Mouse (Mus musculus) MEL (cell line): ENCODE results near the gene Aes. TPM values are rescaled to one million over a fixed set of nuclear protein-coding genes. Genes with fewer than 3 reads are reported as not detected.
A peak's percentile ranks its signal among the peaks of the same experiment; 100 is the strongest.

ENCODE experiments used
- DNase-seq: peaks from one replicate; pipeline ENCODE4 v3.0.0; 2011; ENCODE audit warnings: low read depth, low spot score
- H3K27ac ChIP-seq: 2 replicates; pipeline ENCODE4 v1.5.1; 2012; ENCODE audit warnings: low read depth, mild to moderate bottlenecking, control low read depth, low read length, moderate library complexity; ENCODE audit not compliant: control insufficient read depth
- H3K27me3 ChIP-seq, 2 experiments: fragments of 150-350 bp in 1 of 2; sonication (generic) in 1 of 2; 2 replicates each; pipeline ENCODE4 v1.6.1; 2012; ENCODE audit warnings: low read length in 2 of 2, mild to moderate bottlenecking in 2 of 2, improper control_type of control experiment in 1 of 2, moderate library complexity in 1 of 2; ENCODE audit not compliant: insufficient read depth in 2 of 2, control insufficient read depth in 1 of 2
- H3K36me3 ChIP-seq, 2 experiments: 2 replicates each; pipeline ENCODE4 v1.6.1; 2012 to 2014; ENCODE audit warnings: low read length in 2 of 2, improper control_type of control experiment in 1 of 2, inconsistent platforms in 1 of 2, mild to moderate bottlenecking in 1 of 2; ENCODE audit not compliant: insufficient read depth in 2 of 2, control insufficient read depth in 1 of 2
- H3K4me1 ChIP-seq, 2 experiments: fragments of 150-350 bp in 1 of 2; sonication (generic) in 1 of 2; 2 replicates each; pipeline ENCODE4 v1.6.1; 2012; ENCODE audit warnings: low read length in 2 of 2, improper control_type of control experiment in 1 of 2, mild to moderate bottlenecking in 1 of 2; ENCODE audit not compliant: insufficient read depth in 2 of 2, control insufficient read depth in 1 of 2
- H3K4me3 ChIP-seq, 2 experiments: fragments of 150-350 bp in 1 of 2; sonication (generic) in 1 of 2; 2 replicates each; pipeline ENCODE4 v1.5.1; 2012; ENCODE audit warnings: low read depth in 2 of 2, low read length in 2 of 2, mild to moderate bottlenecking in 2 of 2, moderate library complexity in 2 of 2, control low read depth in 1 of 2, improper control_type of control experiment in 1 of 2; ENCODE audit not compliant: control insufficient read depth in 1 of 2, insufficient read depth in 1 of 2
- H3K79me2 ChIP-seq: 2 replicates; pipeline ENCODE4 v1.6.1; 2012; ENCODE audit warnings: mild to moderate bottlenecking, low read length, moderate library complexity; ENCODE audit not compliant: control insufficient read depth, poor library complexity, insufficient read depth
- H3K9ac ChIP-seq: 2 replicates; pipeline ENCODE4 v1.6.1; 2012; ENCODE audit warnings: low read depth, mild to moderate bottlenecking, control low read depth, low read length, moderate library complexity; ENCODE audit not compliant: control insufficient read depth, poor library complexity, severe bottlenecking
- H3K9me3 ChIP-seq: fragments of 150-350 bp; sonication (generic); replicated peaks from 2 replicates; pipeline ENCODE4 v1.6.1; 2012; ENCODE audit warnings: mild to moderate bottlenecking, low read length, improper control_type of control experiment, moderate library complexity; ENCODE audit not compliant: insufficient read depth
- BHLHE40 ChIP-seq: IDR thresholded peaks from 2 replicates; pipeline ENCODE4 v1.6.1; 2012; ENCODE audit warnings: low read depth, mild to moderate bottlenecking, inconsistent platforms, low read length, improper control_type of control experiment, borderline replicate concordance
- CHD1 ChIP-seq: IDR thresholded peaks from 2 replicates; pipeline ENCODE4 v1.6.1; 2012; ENCODE audit warnings: low read depth, mild to moderate bottlenecking, inconsistent platforms, low read length, improper control_type of control experiment
- CTCF ChIP-seq, 3 experiments: IDR thresholded peaks in 2 of 3; conservative IDR thresholded peaks in 1 of 3; 2 replicates each; pipeline ENCODE4 v1.5.1; 2011 to 2012; ENCODE audit warnings: low read length in 3 of 3, low read depth in 2 of 3, mild to moderate bottlenecking in 2 of 3, improper control_type of control experiment in 1 of 3, inconsistent platforms in 1 of 3, mixed read lengths in 1 of 3, moderate library complexity in 1 of 3; ENCODE audit not compliant: control insufficient read depth in 1 of 3, insufficient read depth in 1 of 3, poor library complexity in 1 of 3, severe bottlenecking in 1 of 3
- E2F4 ChIP-seq: IDR thresholded peaks from 2 replicates; pipeline ENCODE4 v1.6.1; 2011; ENCODE audit warnings: low read depth, low read length, improper control_type of control experiment, borderline replicate concordance
- ELF1 ChIP-seq: IDR thresholded peaks from 2 replicates; pipeline ENCODE4 v1.6.1; 2014; ENCODE audit warnings: low read depth, mild to moderate bottlenecking, inconsistent platforms, low read length, improper control_type of control experiment, moderate library complexity
- EP300 ChIP-seq, 2 experiments: IDR thresholded peaks; 2 replicates each; pipeline ENCODE4 v1.6.1; 2011; ENCODE audit warnings: improper control_type of control experiment in 2 of 2, low read length in 2 of 2, low read depth in 1 of 2, mild to moderate bottlenecking in 1 of 2
- GABPA ChIP-seq: IDR thresholded peaks from 2 replicates; pipeline ENCODE4 v1.6.1; 2012; ENCODE audit warnings: low read depth, mild to moderate bottlenecking, inconsistent platforms, low read length, improper control_type of control experiment, moderate library complexity
- KAT2A ChIP-seq: conservative IDR thresholded peaks from 2 replicates; pipeline ENCODE4 v1.6.1; 2012; ENCODE audit warnings: low read depth, low read length, improper control_type of control experiment, inconsistent platforms
- MAFK ChIP-seq: IDR thresholded peaks from 2 replicates; pipeline ENCODE4 v1.6.1; 2011; ENCODE audit warnings: low read depth, mild to moderate bottlenecking, low read length, improper control_type of control experiment, borderline replicate concordance
- MAX ChIP-seq: IDR thresholded peaks from 2 replicates; pipeline ENCODE4 v1.6.1; 2011; ENCODE audit warnings: low read length, improper control_type of control experiment
- MAZ ChIP-seq: IDR thresholded peaks from 2 replicates; pipeline ENCODE4 v1.6.1; 2012; ENCODE audit warnings: low read depth, mild to moderate bottlenecking, inconsistent platforms, low read length, improper control_type of control experiment
- MEF2A ChIP-seq: IDR thresholded peaks from 2 replicates; pipeline ENCODE4 v1.6.1; 2014; ENCODE audit warnings: low read depth, mild to moderate bottlenecking, inconsistent platforms, low read length, improper control_type of control experiment; ENCODE audit not compliant: poor library complexity, insufficient replicate concordance, severe bottlenecking; ENCODE audit errors: extremely low read depth
- MXI1 ChIP-seq: IDR thresholded peaks from 2 replicates; pipeline ENCODE4 v1.6.1; 2011; ENCODE audit warnings: mild to moderate bottlenecking, low read depth, low read length, improper control_type of control experiment
- MYC ChIP-seq: IDR thresholded peaks from 2 replicates; pipeline ENCODE4 v1.6.1; 2011; ENCODE audit warnings: low read depth, mild to moderate bottlenecking, low read length, improper control_type of control experiment, moderate library complexity
- NELFE ChIP-seq: IDR thresholded peaks from 2 replicates; pipeline ENCODE4 v1.6.1; 2011; ENCODE audit warnings: low read depth, low read length, improper control_type of control experiment
- POLR2A ChIP-seq, 2 experiments: IDR thresholded peaks; 2 replicates each; pipeline ENCODE4 v1.6.1; 2011 to 2012; ENCODE audit warnings: low read length in 2 of 2, mild to moderate bottlenecking in 2 of 2, control low read depth in 1 of 2, improper control_type of control experiment in 1 of 2, low read depth in 1 of 2, moderate library complexity in 1 of 2; ENCODE audit not compliant: control insufficient read depth in 1 of 2, insufficient read depth in 1 of 2, poor library complexity in 1 of 2
- POLR2AphosphoS2 ChIP-seq: IDR thresholded peaks from 2 replicates; pipeline ENCODE4 v1.6.1; 2011; ENCODE audit warnings: low read length, improper control_type of control experiment
- POLR2AphosphoS5 ChIP-seq: IDR thresholded peaks from 2 replicates; pipeline ENCODE4 v1.6.1; 2012; ENCODE audit warnings: low read depth, borderline replicate concordance, mild to moderate bottlenecking, inconsistent platforms, low read length, moderate library complexity, mixed read lengths
- RAD21 ChIP-seq: IDR thresholded peaks from 2 replicates; pipeline ENCODE4 v1.6.1; 2011; ENCODE audit warnings: mild to moderate bottlenecking, low read depth, low read length, improper control_type of control experiment
- RCOR1 ChIP-seq: IDR thresholded peaks from 2 replicates; pipeline ENCODE4 v1.6.1; 2012; ENCODE audit warnings: low read depth, mild to moderate bottlenecking, inconsistent platforms, low read length, improper control_type of control experiment
- SIN3A ChIP-seq: IDR thresholded peaks from 2 replicates; pipeline ENCODE4 v1.6.1; 2012; ENCODE audit warnings: low read length, improper control_type of control experiment, inconsistent platforms
- SMC3 ChIP-seq: IDR thresholded peaks from 2 replicates; pipeline ENCODE4 v1.6.1; 2011; ENCODE audit warnings: low read depth, low read length, improper control_type of control experiment
- TAL1 ChIP-seq: IDR thresholded peaks from 2 replicates; pipeline ENCODE4 v1.6.1; 2012; ENCODE audit warnings: mild to moderate bottlenecking, inconsistent platforms, low read length, moderate library complexity, mixed read lengths
- TBP ChIP-seq: IDR thresholded peaks from 2 replicates; pipeline ENCODE4 v1.8.0; 2011; ENCODE audit warnings: low read depth, low read length, improper control_type of control experiment
- UBTF ChIP-seq: IDR thresholded peaks from 2 replicates; pipeline ENCODE4 v1.6.1; 2012; ENCODE audit warnings: low read depth, mild to moderate bottlenecking, inconsistent platforms, low read length, improper control_type of control experiment, moderate library complexity, borderline replicate concordance; ENCODE audit not compliant: insufficient read depth
- USF1 ChIP-seq: IDR thresholded peaks from 2 replicates; pipeline ENCODE4 v1.6.1; 2014; ENCODE audit warnings: low read depth, mild to moderate bottlenecking, inconsistent platforms, low read length, improper control_type of control experiment, moderate library complexity
- ZNF384 ChIP-seq: IDR thresholded peaks from 2 replicates; pipeline ENCODE4 v1.6.1; 2012; ENCODE audit warnings: low read depth, mild to moderate bottlenecking, inconsistent platforms, low read length, improper control_type of control experiment
- polyA plus RNA-seq, 2 experiments: library from polyadenylated mRNA; stranded (reverse) in 1 of 2; unstranded in 1 of 2; fragments of >175 nt in 1 of 2; fragments of >200 nt in 1 of 2; gene quantifications; 2 replicates each; pipeline versions ENCODE4 v1.2.1 to v1.2.4; 2012; ENCODE audit warnings: low replicate concordance in 2 of 2, low read depth in 1 of 2; ENCODE audit not compliant: insufficient read length in 2 of 2, insufficient read depth in 1 of 2, missing spikeins in 1 of 2
- total RNA-seq: library from RNA; depleted of rRNA; stranded (reverse); fragments of 300-350 nt; gene quantifications from 2 replicates; pipeline ENCODE4 v1.2.3, GENCODE M21; 2012

Aes gene
- total and polyA plus RNA-seq, 3 experiments, result 197 to 355 TPM; not detected in 1

DNA sequence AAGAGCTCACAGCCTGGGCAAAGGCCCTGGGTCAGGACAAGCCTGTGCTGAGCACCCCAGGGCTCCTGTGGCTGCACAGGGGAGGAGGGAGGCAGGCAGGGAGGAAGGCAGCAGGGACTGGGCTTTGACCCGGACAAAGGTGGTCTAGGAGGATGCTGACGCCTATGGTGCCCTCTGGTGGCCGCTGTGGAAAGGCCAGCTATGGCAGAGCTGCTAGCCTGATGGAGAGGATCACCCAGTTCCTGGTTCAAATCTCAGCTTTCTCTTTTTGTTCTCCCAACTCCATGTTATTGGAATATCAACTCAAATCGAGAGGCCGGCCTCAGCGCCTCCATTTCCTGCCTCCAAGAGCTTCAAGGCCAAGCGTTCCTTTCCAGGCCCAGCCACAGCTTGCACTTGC lies 9.0 kb upstream of the Aes start:
- Histone ChIP-seq H3K9me3 (no peaks in the 10 kb centered on the region), H3K27me3 (no peaks in the 10 kb centered on the region), H3K27ac (no peak overlapping the region), H3K4me1 (peaks cover 12 to 21% of the 10 kb centered on the region in 2 experiments), H3K4me3 (no peak overlapping the region), H3K36me3 (peaks cover 0 to 11% of the 10 kb centered on the region in 2 experiments; a peak in 2 of 4 replicates), H3K79me2 (no peaks in the 10 kb centered on the region), H3K9ac (peak overlapping the region; percentile 26; the same call in 1 of the 2 replicates)
- TF ChIP-seq KAT2A, result no peak
- peak; percentile 30 for TF ChIP-seq RAD21
- no peak for TF ChIP-seq MEF2A
- TF ChIP-seq POLR2AphosphoS2, result no peak
- TF ChIP-seq CTCF (IDR thresholded peaks at IDR 0.05 in 2 of 3, conservative IDR thresholded peaks at IDR 0.05 in 1 of 3; ENCODE audit: control insufficient read depth in 1 of 3, insufficient read depth in 1 of 3, low read depth in 2 of 3, low read length in 3 of 3, poor library complexity in 1 of 3, severe bottlenecking in 1 of 3), result peak; percentile 86 to 96 (median 93)
- no peak for TF ChIP-seq NELFE
- TF ChIP-seq SMC3, result peak; percentile 65
- no peak for TF ChIP-seq TAL1
- no peak for TF ChIP-seq EP300 (IDR thresholded peaks at IDR 0.05; ENCODE audit: low read depth in 1 of 2, low read length in 2 of 2)
- TF ChIP-seq CHD1, result no peak
- TF ChIP-seq GABPA, result no peak
- TF ChIP-seq SIN3A, result no peak
- no peak for TF ChIP-seq MXI1
- TF ChIP-seq MAFK, result no peak
- TF ChIP-seq UBTF, result no peak
- peak; percentile 82 for DNase-seq

DNA sequence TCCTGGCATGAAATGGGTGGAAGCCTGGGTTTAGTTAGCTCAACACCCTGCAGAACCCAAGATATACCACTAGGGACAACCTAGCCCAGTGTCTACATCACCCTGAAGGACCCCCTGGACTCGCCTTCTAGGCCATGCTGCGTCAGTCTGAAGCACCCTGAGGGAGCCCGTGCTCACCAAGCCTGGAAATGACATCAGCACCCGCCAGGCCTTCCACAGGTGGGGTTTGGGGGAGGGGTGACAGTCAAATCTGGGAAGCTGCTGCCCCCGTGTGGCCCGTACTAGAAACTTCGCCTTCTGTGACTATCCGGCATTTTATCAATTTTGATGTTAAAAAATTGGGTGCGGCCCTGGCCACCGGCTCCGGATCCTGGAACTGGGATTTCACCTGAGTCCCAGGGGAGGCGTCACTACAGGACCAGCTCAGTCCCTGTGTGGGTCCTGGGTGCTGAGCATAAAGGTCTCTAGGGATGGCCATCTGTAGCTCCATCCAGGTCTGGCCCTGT lies 7.6 kb upstream of the Aes start:
- H3K9ac ChIP-seq, result peak overlapping the region; percentile 35
- peaks cover 0 to 7% of the 10 kb centered on the region in 2 experiments; a peak in 2 of 4 replicates for H3K36me3 ChIP-seq
- no peaks in the 10 kb centered on the region for H3K9me3 ChIP-seq
- no peaks in the 10 kb centered on the region for H3K79me2 ChIP-seq
- no peaks in the 10 kb centered on the region for H3K27me3 ChIP-seq
- peak; percentile 89 for DNase-seq
- peak overlapping the region in 1 of 2 experiments; percentile 26; a peak in 1 of 4 replicates for H3K4me3 ChIP-seq
- peaks cover 6 to 19% of the 10 kb centered on the region in 2 experiments for H3K4me1 ChIP-seq
- H3K27ac ChIP-seq, result 0 out of 2 replicates have a peak overlapping the region, but pooled peaks have one; percentile 23
- TF ChIP-seq TAL1, result no peak
- 0 out of 2 replicates have a peak, but pooled peaks have one; percentile 27 for TF ChIP-seq ELF1
- peak; percentile 82 to 97 (median 86) for TF ChIP-seq CTCF (IDR thresholded peaks at IDR 0.05 in 2 of 3, conservative IDR thresholded peaks at IDR 0.05 in 1 of 3; ENCODE audit: control insufficient read depth in 1 of 3, insufficient read depth in 1 of 3, low read depth in 2 of 3, low read length in 3 of 3, poor library complexity in 1 of 3, severe bottlenecking in 1 of 3)
- TF ChIP-seq ZNF384, result peak; percentile 26; the same call in 1 of the 2 replicates
- TF ChIP-seq E2F4, result 0 out of 2 replicates have a peak, but pooled peaks have one; percentile 43
- peak; percentile 78 for TF ChIP-seq BHLHE40
- peak; percentile 91 for TF ChIP-seq MAZ
- no peak for TF ChIP-seq UBTF
- 0 out of 2 replicates have a peak, but pooled peaks have one; percentile 8 for TF ChIP-seq TBP
- TF ChIP-seq MAX, result peak; percentile 58; the same call in 1 of the 2 replicates
- peak; percentile 69 for TF ChIP-seq MYC
- TF ChIP-seq POLR2AphosphoS2, result no peak
- no peak; a peak in 1 of 4 replicates for TF ChIP-seq POLR2A (IDR thresholded peaks at IDR 0.05; ENCODE audit: control insufficient read depth in 1 of 2, insufficient read depth in 1 of 2, low read depth in 1 of 2, low read length in 2 of 2, poor library complexity in 1 of 2)
- TF ChIP-seq CHD1, result 0 out of 2 replicates have a peak, but pooled peaks have one; percentile 61
- TF ChIP-seq MEF2A, result no peak
- no peak for TF ChIP-seq RCOR1
- peak; percentile 52; the same call in 1 of the 2 replicates for TF ChIP-seq GABPA
- no peak for TF ChIP-seq USF1
- no peak for TF ChIP-seq POLR2AphosphoS5
- TF ChIP-seq EP300 (IDR thresholded peaks at IDR 0.05; ENCODE audit: low read depth in 1 of 2, low read length in 2 of 2), result peak; percentile 17 to 56; a peak in 2 of 4 replicates
- peak; percentile 90 for TF ChIP-seq SIN3A
- peak; percentile 77 for TF ChIP-seq RAD21
- peak; percentile 37; the same call in 1 of the 2 replicates for TF ChIP-seq KAT2A
- peak; percentile 64 for TF ChIP-seq SMC3
